Mouse (Mus musculus) forebrain, embryonic 14.5 days (tissue): Measurements from ENCODE around the gene Vtcn1. TPM values are rescaled to one million over a fixed set of nuclear protein-coding genes. Genes with fewer than 3 reads are reported as not detected.
A peak's percentile ranks its signal among the peaks of the same experiment; 100 is the strongest.

Source experiments
- ATAC-seq: fragments of 200-750 bp; cut with Nextera tagmentation; 2 replicates; pipeline ENCODE4 v1.8.0; 2017; ENCODE audit warnings: mild to moderate bottlenecking, moderate library complexity
- DNase-seq: peaks from one replicate; pipeline ENCODE4 v3.0.0-alpha.2; 2015; ENCODE audit warnings: low spot score
- H3K27ac ChIP-seq: fragments of 300-500 bp; sonication (generic); 2 replicates; pipeline ENCODE4 v1.5.1; 2014; ENCODE audit warnings: low read depth, mild to moderate bottlenecking, control low read depth, low read length, moderate library complexity
- H3K27me3 ChIP-seq: fragments of 300-500 bp; sonication (generic); replicated peaks from 2 replicates; pipeline ENCODE4 v1.6.1; 2014; ENCODE audit warnings: low read length, control low read depth, mixed read lengths; ENCODE audit not compliant: control insufficient read depth, insufficient read depth
- H3K36me3 ChIP-seq: fragments of 300-500 bp; sonication (generic); 2 replicates; pipeline ENCODE4 v1.6.1; 2014; ENCODE audit warnings: low read length, control low read depth; ENCODE audit not compliant: control insufficient read depth, insufficient read depth
- H3K4me1 ChIP-seq: fragments of 300-500 bp; sonication (generic); 2 replicates; pipeline ENCODE4 v1.6.1; 2014; ENCODE audit warnings: antibody characterized with exemption, low read length, control low read depth; ENCODE audit not compliant: control insufficient read depth, insufficient read depth
- H3K4me2 ChIP-seq: fragments of 300-500 bp; sonication (generic); 2 replicates; pipeline ENCODE4 v1.6.1; 2014; ENCODE audit warnings: mild to moderate bottlenecking, control low read depth, low read length
- H3K4me3 ChIP-seq: fragments of 300-500 bp; sonication (generic); 2 replicates; pipeline ENCODE4 v1.5.1; 2014; ENCODE audit warnings: low read depth, low read length, control low read depth
- H3K9ac ChIP-seq: fragments of 300-500 bp; sonication (generic); 2 replicates; pipeline ENCODE4 v1.6.1; 2014; ENCODE audit warnings: mild to moderate bottlenecking, low read length, control low read depth, moderate library complexity
- H3K9me3 ChIP-seq: fragments of 300-500 bp; sonication (generic); replicated peaks from 2 replicates; pipeline ENCODE4 v1.6.1; 2016; ENCODE audit warnings: low read length, control low read depth, mixed read lengths; ENCODE audit not compliant: control insufficient read depth
- WGBS: fragments of 180-500 bp; shearing (Covaris S2); extraction: QIAGEN DNeasy Blood & Tissue Kit; methylation state at CpG from one replicate; pipeline ENCODE4 v1.1.7; 2014; 5-methylcytosine and 5-hydroxymethylcytosine counted together
- polyA plus RNA-seq: library from polyadenylated mRNA; unstranded; fragments of >200 nt; fragmentation: Nextera tagmentation; extraction: Ambion mirVana; gene quantifications from 2 replicates; pipeline ENCODE4 v1.2.1, GENCODE M21; 2014

Vtcn1 gene
- polyA plus RNA-seq, 1 experiment from 2014 or later: not detected

- H3K9me3 ChIP-seq: no peaks in the 10 kb centered on the region
- H3K4me2 ChIP-seq: peak within 1 kb of the TSS; percentile 72
- under 1% methylated on average over 39 of the region's 39 CpGs for WGBS
- H3K36me3 ChIP-seq: no peaks in the 10 kb centered on the region
- H3K27me3 ChIP-seq: no peaks in the 10 kb centered on the region
- ATAC-seq (peak; percentile 98), DNase-seq (peak; percentile 100)
- peak within 1 kb of the TSS; percentile 72; the same call in 1 of the 2 replicates for H3K27ac ChIP-seq
- H3K9ac ChIP-seq: peak within 1 kb of the TSS; percentile 81
- peaks cover 23% of the 10 kb centered on the region for H3K4me1 ChIP-seq
- peak within 1 kb of the TSS; percentile 52 for H3K4me3 ChIP-seq
Observed at GRCm38 (mm10) chr3:100921825-100922505, 96.7 kb downstream of the Vtcn1 start, which contains the start of gene Trim45. Gene Trim45, plus strand, starts transcription at chr3:100922202.

- Histone ChIP-seq H3K4me1 (peaks cover 23% of the 10 kb centered on the region), H3K9ac (peak overlapping the region; percentile 81), H3K4me3 (peak overlapping the region; percentile 52), H3K4me2 (peak overlapping the region; percentile 72), H3K9me3 (no peaks in the 10 kb centered on the region), H3K27me3 (no peaks in the 10 kb centered on the region), H3K27ac (peak overlapping the region; percentile 72; the same call in 1 of the 2 replicates), H3K36me3 (no peaks in the 10 kb centered on the region)
- ATAC-seq (peak; percentile 61), DNase-seq (no peak)
- 39% methylated on average over 28 of the region's 28 CpGs for WGBS
Observed at GRCm38 (mm10) chr3:100922506-100923375, 97.5 kb downstream of the Vtcn1 start.

- H3K4me1 ChIP-seq: peaks cover 23% of the 10 kb centered on the region
- 0 out of 2 replicates have a peak overlapping the region, but pooled peaks have one; percentile 44 for H3K27ac ChIP-seq
- no peak overlapping the region for H3K4me3 ChIP-seq
- peak; percentile 61 for DNase-seq
- WGBS: 60% methylated on average over 6 of the region's 6 CpGs
- H3K27me3 ChIP-seq: no peaks in the 10 kb centered on the region
- ATAC-seq: no peak
- H3K9ac ChIP-seq: no peak overlapping the region
- H3K9me3 ChIP-seq: no peaks in the 10 kb centered on the region
- H3K36me3 ChIP-seq: peaks cover 14% of the 10 kb centered on the region
- no peak overlapping the region for H3K4me2 ChIP-seq
Observed at GRCm38 (mm10) chr3:100924065-100924732, 98.9 kb downstream of the Vtcn1 start.

- no peaks in the 10 kb centered on the region for H3K9me3 ChIP-seq
- 89% methylated on average over 16 of the region's 16 CpGs for WGBS
- peaks cover 23% of the 10 kb centered on the region for H3K4me1 ChIP-seq
Observed at GRCm38 (mm10) chr3:100925176-100925575, 99.9 kb downstream of the Vtcn1 start.

GRCm38 (mm10) chr3:100931332-100932076 is 106.2 kb downstream of the Vtcn1 start:
- WGBS: 93% methylated on average over 23 of the region's 23 CpGs
- H3K9me3 ChIP-seq: no peaks in the 10 kb centered on the region
- no peak overlapping the region for H3K4me2 ChIP-seq
- no peak for DNase-seq
- no peak for ATAC-seq
- H3K27me3 ChIP-seq: no peaks in the 10 kb centered on the region
- no peaks in the 10 kb centered on the region for H3K4me1 ChIP-seq
- H3K9ac ChIP-seq: no peak overlapping the region
- peaks cover 58% of the 10 kb centered on the region for H3K36me3 ChIP-seq
- H3K4me3 ChIP-seq: no peak overlapping the region
- H3K27ac ChIP-seq: no peak overlapping the region

More at GRCm38 (mm10) chr3:100925176-100925575, 99.9 kb downstream of the Vtcn1 start:
- ATAC-seq (no peak), DNase-seq (no peak)
- Histone ChIP-seq H3K27me3 (no peaks in the 10 kb centered on the region), H3K4me2 (no peak overlapping the region), H3K4me3 (no peak overlapping the region), H3K9ac (no peak overlapping the region), H3K36me3 (peaks cover 21% of the 10 kb centered on the region), H3K27ac (no peak overlapping the region)

GRCm38 (mm10) chr3:100932077-100932944 is 107.1 kb downstream of the Vtcn1 start:
- Histone ChIP-seq H3K36me3 (peaks cover 58% of the 10 kb centered on the region), H3K4me2 (no peak overlapping the region), H3K9me3 (no peaks in the 10 kb centered on the region), H3K9ac (no peak overlapping the region), H3K4me1 (no peaks in the 10 kb centered on the region), H3K4me3 (no peak overlapping the region), H3K27me3 (no peaks in the 10 kb centered on the region), H3K27ac (no peak overlapping the region)
- 83% methylated on average over 11 of the region's 11 CpGs for WGBS
- DNase-seq: no peak
- no peak for ATAC-seq

GRCm38 (mm10) chr3:100935521-100935920 is 110.3 kb downstream of the Vtcn1 start:
- no peaks in the 10 kb centered on the region for H3K27me3 ChIP-seq
- WGBS: 93% methylated on average over 6 of the region's 6 CpGs
- ATAC-seq (no peak), DNase-seq (no peak)
- peaks cover 44% of the 10 kb centered on the region for H3K36me3 ChIP-seq
- H3K4me1 ChIP-seq: no peaks in the 10 kb centered on the region
- no peak overlapping the region for H3K4me2 ChIP-seq
- no peak overlapping the region for H3K4me3 ChIP-seq
- H3K9ac ChIP-seq: no peak overlapping the region
- H3K27ac ChIP-seq: no peak overlapping the region
- no peaks in the 10 kb centered on the region for H3K9me3 ChIP-seq
